Mouse (Mus musculus): ENCODE data around the gene Grasp. TPM values are rescaled to one million over a fixed set of nuclear protein-coding genes. Genes with fewer than 3 reads are reported as not detected.
A peak's percentile ranks its signal among the peaks of the same experiment; 100 is the strongest.

Gene Grasp
- polyA plus RNA-seq, 1 experiment: 36.6 TPM

- H3K4me1 ChIP-seq (ENCODE audit: control insufficient read depth, insufficient read depth, low read length): peaks cover 10% of the 10 kb centered on the region
- H3K4me3 ChIP-seq (replicated peaks; ENCODE audit: extremely low read depth, low read depth, low read length): peak overlapping the region; percentile 2
- DNase-seq: peak; percentile 92
- peak; percentile 94 for TF ChIP-seq CTCF (IDR thresholded peaks at IDR 0.05; ENCODE audit: insufficient read depth, low read length)
- no peak for TF ChIP-seq POLR2A (IDR thresholded peaks at IDR 0.05; ENCODE audit: borderline replicate concordance, extremely low read depth, low read depth, low read length)
- 11% methylated on average over 14 of the region's 14 CpGs for WGBS
Measured at GRCm38 (mm10) chr15:101221298-101222104, 2.5 kb upstream of the Grasp start.

GRCm38 (mm10) chr15:101222897-101223482 lies 998 bp upstream of the Grasp start:
- Histone ChIP-seq H3K4me3 (replicated peaks; ENCODE audit: extremely low read depth, low read depth, low read length) (no peak overlapping the region), H3K4me1 (ENCODE audit: control insufficient read depth, insufficient read depth, low read length) (peaks cover 15% of the 10 kb centered on the region)
- WGBS: 59% methylated on average over 13 of the region's 13 CpGs
- DNase-seq: no peak
- TF ChIP-seq POLR2A (IDR thresholded peaks at IDR 0.05; ENCODE audit: borderline replicate concordance, extremely low read depth, low read depth, low read length) (no peak), CTCF (IDR thresholded peaks at IDR 0.05; ENCODE audit: insufficient read depth, low read length) (no peak)

- WGBS: 22% methylated on average over 5 of the region's 5 CpGs
Measured at GRCm38 (mm10) chr15:101223596-101223995, 392 bp upstream of the Grasp start.

GRCm38 (mm10) chr15:101224977-101225376 lies 989 bp downstream of the Grasp start:
- Histone ChIP-seq H3K4me1 (ENCODE audit: control insufficient read depth, insufficient read depth, low read length) (peaks cover 27% of the 10 kb centered on the region), H3K4me3 (replicated peaks; ENCODE audit: extremely low read depth, low read depth, low read length) (peak overlapping the region; percentile 92)
- WGBS: 3% methylated on average over 14 of the region's 14 CpGs
- TF ChIP-seq POLR2A (IDR thresholded peaks at IDR 0.05; ENCODE audit: borderline replicate concordance, extremely low read depth, low read depth, low read length) (peak; percentile 49; the same call in 1 of the 2 replicates), CTCF (IDR thresholded peaks at IDR 0.05; ENCODE audit: insufficient read depth, low read length) (no peak)
- peak; percentile 36 for DNase-seq

More at GRCm38 (mm10) chr15:101223596-101223995, 392 bp upstream of the Grasp start:
- H3K4me1 ChIP-seq (ENCODE audit: control insufficient read depth, insufficient read depth, low read length): peaks cover 20% of the 10 kb centered on the region
- TF ChIP-seq CTCF (IDR thresholded peaks at IDR 0.05; ENCODE audit: insufficient read depth, low read length) (no peak), POLR2A (IDR thresholded peaks at IDR 0.05; ENCODE audit: borderline replicate concordance, extremely low read depth, low read depth, low read length) (no peak)
- no peak for DNase-seq
- peak overlapping the region; percentile 18 for H3K4me3 ChIP-seq (replicated peaks; ENCODE audit: extremely low read depth, low read depth, low read length)

GRCm38 (mm10) chr15:101227971-101228370 lies 4.0 kb downstream of the Grasp start:
- 21% methylated on average over 7 of the region's 7 CpGs for WGBS
- peak; percentile 63; the same call in 1 of the 2 replicates for TF ChIP-seq POLR2A (IDR thresholded peaks at IDR 0.05; ENCODE audit: borderline replicate concordance, extremely low read depth, low read depth, low read length)
- TF ChIP-seq CTCF (IDR thresholded peaks at IDR 0.05; ENCODE audit: insufficient read depth, low read length): no peak
- Histone ChIP-seq H3K4me3 (replicated peaks; ENCODE audit: extremely low read depth, low read depth, low read length) (peak overlapping the region; percentile 31), H3K4me1 (ENCODE audit: control insufficient read depth, insufficient read depth, low read length) (peaks cover 24% of the 10 kb centered on the region)
- peak; percentile 39 for DNase-seq

GRCm38 (mm10) chr15:101228866-101229590 lies 5.0 kb downstream of the Grasp start:
- H3K4me3 ChIP-seq (replicated peaks; ENCODE audit: extremely low read depth, low read depth, low read length): no peak overlapping the region
- TF ChIP-seq CTCF (IDR thresholded peaks at IDR 0.05; ENCODE audit: insufficient read depth, low read length): no peak
- TF ChIP-seq POLR2A (IDR thresholded peaks at IDR 0.05; ENCODE audit: borderline replicate concordance, extremely low read depth, low read depth, low read length): no peak
- WGBS: 60% methylated on average over 21 of the region's 21 CpGs
- DNase-seq: peak; percentile 20
- H3K4me1 ChIP-seq (ENCODE audit: control insufficient read depth, insufficient read depth, low read length): peaks cover 27% of the 10 kb centered on the region

GRCm38 (mm10) chr15:101230503-101230902 lies 6.5 kb downstream of the Grasp start:
- H3K4me3 ChIP-seq (replicated peaks; ENCODE audit: extremely low read depth, low read depth, low read length): no peak overlapping the region
- WGBS: 95% methylated on average over 19 of the region's 19 CpGs
- TF ChIP-seq POLR2A (IDR thresholded peaks at IDR 0.05; ENCODE audit: borderline replicate concordance, extremely low read depth, low read depth, low read length): no peak
- TF ChIP-seq CTCF (IDR thresholded peaks at IDR 0.05; ENCODE audit: insufficient read depth, low read length): no peak
- H3K4me1 ChIP-seq (ENCODE audit: control insufficient read depth, insufficient read depth, low read length): peaks cover 32% of the 10 kb centered on the region
- peak; percentile 2 for DNase-seq

GRCm38 (mm10) chr15:101230995-101231647 lies 7.1 kb downstream of the Grasp start:
- Histone ChIP-seq H3K4me1 (ENCODE audit: control insufficient read depth, insufficient read depth, low read length) (peaks cover 34% of the 10 kb centered on the region), H3K4me3 (replicated peaks; ENCODE audit: extremely low read depth, low read depth, low read length) (no peak overlapping the region)
- WGBS: 81% methylated on average over 23 of the region's 23 CpGs
- no peak for DNase-seq
- TF ChIP-seq POLR2A (IDR thresholded peaks at IDR 0.05; ENCODE audit: borderline replicate concordance, extremely low read depth, low read depth, low read length): no peak
- peak; percentile 42; the same call in 1 of the 2 replicates for TF ChIP-seq CTCF (IDR thresholded peaks at IDR 0.05; ENCODE audit: insufficient read depth, low read length)

Measured in lung, adult 2 months (tissue).